Mouse (Mus musculus) embryonic stem cell, embryonic (primary cell): Measurements from ENCODE around the gene Unkl.

Experiments
- CTCF ChIA-PET, 4 experiments: fragments of 300-600 bp in 2 of 4; fragments of 350-600 bp in 2 of 4; sonication (Branson Sonifier 250); formaldehyde crosslinking; loops; one replicate each; lab custom pipeline; 2022; ENCODE audit warnings: inconsistent platforms in 2 of 4; lab: Charles Lee
- POLR2A ChIA-PET, 4 experiments: fragments of 300-600 bp in 2 of 4; fragments of 350-600 bp in 2 of 4; sonication (Branson Sonifier 250); formaldehyde crosslinking; loops; one replicate each; lab custom pipeline; 2022; ENCODE audit warnings: antibody characterized with exemption in 4 of 4, inconsistent platforms in 1 of 4; lab: Charles Lee

Gene Unkl

DNA sequence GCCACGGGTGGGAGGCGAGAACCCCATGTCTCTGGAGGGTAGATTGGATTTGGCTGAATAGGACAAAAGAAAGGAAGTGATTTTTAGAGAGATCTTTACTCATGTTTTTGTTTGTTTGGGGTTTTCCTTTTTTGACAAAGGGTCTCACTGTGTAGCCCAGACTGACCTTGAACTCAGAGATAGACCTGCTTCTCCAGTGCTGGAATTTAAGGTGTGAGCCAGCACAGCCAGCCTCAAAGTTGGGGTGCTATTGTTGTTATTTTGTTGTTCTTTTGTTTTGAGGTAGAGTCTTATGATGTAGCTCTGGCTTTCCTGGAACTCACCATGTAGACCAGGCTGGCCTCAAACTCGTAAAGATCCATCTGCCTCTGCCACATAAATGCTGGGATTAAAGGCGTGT is 14.2 kb downstream of the Unkl start:
- ChIA-PET CTCF (interaction anchor here in 1 of 4 experiments (0.6 kb wide), 1 partner anchor 25 kb away, joined by 5 read pairs; no protein-coding TSS in a partner anchor), POLR2A (interaction anchor here in 2 of 4 experiments (0.6 to 1.4 kb wide), 5 partner anchors 9 to 243 kb away, joined by 3 to 4 read pairs (median 3); partner anchors contain the start of gene BC003965 (in 1 of the 2))

DNA sequence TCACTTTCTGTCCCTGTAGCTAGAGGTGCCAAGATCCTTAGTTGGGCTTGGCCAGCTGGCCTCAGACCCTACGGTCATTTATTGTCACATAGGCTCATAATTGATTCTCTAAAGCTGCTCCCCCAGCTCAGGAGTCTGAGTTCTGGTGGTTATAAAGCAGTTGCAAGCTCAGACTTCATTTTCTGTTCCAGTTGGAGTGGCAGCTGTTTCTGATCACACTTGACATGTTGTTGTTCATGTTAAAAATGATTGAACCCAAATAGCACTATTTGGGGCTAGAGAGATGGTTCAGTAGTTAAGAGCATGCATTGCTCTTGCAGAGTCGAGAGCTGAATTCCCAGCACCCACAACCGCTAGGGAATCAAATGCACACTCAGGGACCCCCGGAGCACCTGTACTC is 21.8 kb downstream of the Unkl start:
- ChIA-PET POLR2A (interaction anchor here in 3 of 4 experiments (0.6 to 1.6 kb wide), 5 partner anchors 10 to 526 kb away, joined by 3 read pairs; partner anchors contain the start of genes BC003965 (in 1 of the 3), Mslnl (in 1 of the 3) and Unkl (in 1 of the 3)), CTCF (no interaction called here)

GRCm38 (mm10) chr17:25210680-25211466 is 22.7 kb downstream of the Unkl start:
- ChIA-PET CTCF (no interaction called here), POLR2A (interaction anchor here in 1 of 4 experiments (1.3 kb wide), 1 partner anchor 26 kb away, joined by 3 read pairs; the partner anchor contains the start of gene BC003965)

DNA sequence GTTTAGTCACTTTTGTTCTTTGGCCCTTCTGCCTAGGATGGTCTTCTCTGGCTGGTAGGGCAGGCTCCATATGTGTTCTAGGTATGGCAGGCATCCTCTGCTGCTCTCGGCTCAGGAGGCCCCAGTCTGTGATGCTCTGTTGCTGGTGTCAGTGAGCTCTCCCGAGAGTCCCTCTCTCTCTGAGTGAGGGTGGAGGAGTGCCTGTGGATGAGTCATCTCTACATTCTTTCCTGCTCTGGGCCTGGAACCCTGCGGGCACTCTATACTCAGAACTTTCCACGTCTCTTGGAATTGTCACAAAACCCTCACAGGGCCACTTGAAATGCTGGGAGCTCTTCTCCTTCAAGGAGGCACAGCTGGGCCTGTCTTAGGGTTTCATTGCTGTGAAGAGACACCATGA is 23.5 kb downstream of the Unkl start:
- CTCF ChIA-PET = no interaction called here
- POLR2A ChIA-PET = interaction anchor here in 1 of 4 experiments (1.4 kb wide), 1 partner anchor 12 kb away, joined by 4 read pairs; no protein-coding TSS in a partner anchor

GRCm38 (mm10) chr17:25215431-25215830 is 27.2 kb downstream of the Unkl start:
- ChIA-PET POLR2A (interaction anchor here in 1 of 4 experiments (0.8 to 1.8 kb wide), 3 partner anchors 12 to 57 kb away, joined by 3 to 4 read pairs (median 3); no protein-coding TSS in a partner anchor), CTCF (no interaction called here)

DNA sequence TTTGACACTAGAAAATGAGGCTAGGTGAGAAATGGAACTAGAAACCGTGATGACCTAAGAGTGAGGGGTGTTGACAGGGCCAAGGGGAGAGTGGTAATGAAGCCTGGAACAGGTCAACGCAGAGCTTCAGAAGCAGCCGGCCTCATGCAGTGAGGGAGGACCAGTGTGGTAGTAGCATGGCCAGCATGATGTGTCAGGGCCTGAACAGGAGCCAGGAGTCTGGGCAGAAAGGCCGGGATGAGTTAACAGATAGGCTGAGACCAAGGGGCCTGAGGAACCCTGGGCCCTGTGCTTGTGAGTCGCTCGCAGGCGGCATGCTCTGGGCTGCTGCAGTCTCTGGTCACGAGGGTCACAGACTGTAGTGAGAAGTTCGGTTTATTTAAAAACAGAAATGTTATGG is 30.8 kb downstream of the Unkl start:
- ChIA-PET POLR2A (interaction anchor here in 2 of 4 experiments (1.3 to 1.6 kb wide), 2 partner anchors 9 to 22 kb away, joined by 3 to 4 read pairs; partner anchors contain the start of genes Gnptg (in 1 of the 2) and Tsr3 (in 1 of the 2)), CTCF (no interaction called here)

- ChIA-PET POLR2A (interaction anchor here in 2 of 4 experiments (1.1 to 1.6 kb wide), 4 partner anchors 10 to 45 kb away, joined by 3 to 4 read pairs (median 3); partner anchors contain the start of genes Gnptg (in 1 of the 2) and Tsr3 (in 1 of the 2)), CTCF (no interaction called here)
Observed at GRCm38 (mm10) chr17:25219492-25220295, 31.5 kb downstream of the Unkl start.

- POLR2A ChIA-PET = interaction anchor here in 2 of 4 experiments (0.8 to 4.2 kb wide), 10 partner anchors 9 to 269 kb away, joined by 3 to 27 read pairs (median 4); partner anchors contain the start of genes Gnptg (in 1 of the 2), Tsr3 (in 1 of the 2) and Ube2i (in 1 of the 2)
- CTCF ChIA-PET = no interaction called here
Observed at GRCm38 (mm10) chr17:25220746-25221145, 32.5 kb downstream of the Unkl start.

- ChIA-PET POLR2A (interaction anchor here in 3 of 4 experiments (0.6 to 4.2 kb wide), 18 partner anchors 9 to 270 kb away, joined by 3 to 27 read pairs (median 4); partner anchors contain the start of genes Ube2i (in 2 of the 3), BC003965 (in 1 of the 3), Gnptg (in 1 of the 3) and Jpt2 (in 1 of the 3)), CTCF (no interaction called here)
Observed at GRCm38 (mm10) chr17:25221821-25222503, 33.8 kb downstream of the Unkl start.

DNA sequence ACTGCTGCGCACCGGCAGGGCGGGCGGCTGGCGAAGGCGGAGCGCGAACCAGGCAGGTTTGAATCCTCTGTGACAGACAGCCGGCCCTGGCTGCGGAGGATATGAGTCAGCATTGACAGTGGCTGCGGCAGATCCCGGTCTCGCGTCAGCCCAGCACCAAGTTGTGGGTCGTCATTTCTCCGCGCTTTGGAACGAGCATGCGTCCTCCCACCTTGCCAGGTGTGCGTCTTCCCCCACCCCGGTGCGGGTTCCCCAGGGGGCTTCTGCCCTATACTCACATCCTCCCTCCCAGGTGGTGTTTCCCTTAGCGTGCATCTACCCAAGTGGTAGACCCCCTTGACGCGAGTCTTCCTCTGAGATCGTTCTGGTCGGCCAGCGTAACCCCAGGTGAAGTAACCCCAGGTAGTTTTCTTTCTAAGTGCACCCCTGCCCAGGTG is 34.3 kb downstream of the Unkl start:
- ChIA-PET POLR2A (interaction anchor here in 2 of 4 experiments (0.8 to 4.2 kb wide), 5 partner anchors 18 to 52 kb away, joined by 4 to 27 read pairs (median 8); partner anchors contain the start of genes Ube2i (in 2 of the 2), BC003965 (in 1 of the 2), Gnptg (in 1 of the 2) and Tsr3 (in 1 of the 2)), CTCF (interaction anchor here in 2 of 4 experiments (0.6 kb wide), 2 partner anchors 116 to 581 kb away, joined by 3 to 12 read pairs; no protein-coding TSS in a partner anchor)

DNA sequence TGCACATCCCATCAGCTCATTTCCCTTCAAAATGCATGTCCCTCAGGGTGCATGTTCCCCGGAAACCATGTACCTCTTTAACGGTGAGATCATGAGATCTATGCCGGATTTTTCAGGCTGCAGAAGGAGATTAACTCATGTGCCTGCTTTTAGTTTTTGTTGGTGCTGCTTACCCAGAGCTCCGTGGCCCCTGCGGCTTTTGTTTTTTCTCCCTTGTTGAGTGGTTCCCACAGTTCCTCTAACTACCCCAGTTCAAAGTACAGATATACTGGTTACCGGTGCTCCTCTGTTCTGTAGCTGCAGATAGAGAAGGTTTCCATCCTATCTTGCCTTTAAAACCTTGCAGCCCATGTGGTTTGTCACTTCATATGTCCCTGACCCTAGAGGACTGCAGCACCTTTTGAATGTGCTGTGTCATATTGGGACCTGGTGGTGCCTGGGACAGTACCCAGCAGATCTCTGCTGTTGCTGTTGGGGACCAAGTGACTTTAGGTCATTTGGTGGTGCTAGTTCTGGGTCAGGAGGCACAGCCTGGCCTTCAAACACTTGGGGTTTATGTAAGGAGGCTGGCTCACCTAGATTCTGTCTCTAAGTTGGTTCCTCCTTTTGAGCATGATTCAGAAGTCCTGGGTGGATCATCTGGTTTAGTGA is 34.9 kb downstream of the Unkl start:
- POLR2A ChIA-PET = interaction anchor here in 2 of 4 experiments (0.7 to 4.2 kb wide), 8 partner anchors 11 to 721 kb away, joined by 3 to 27 read pairs (median 4); partner anchors contain the start of genes Ube2i (in 2 of the 2), BC003965 (in 1 of the 2), Gnptg (in 1 of the 2) and Nhlrc4 (in 1 of the 2)
- CTCF ChIA-PET = interaction anchor here in 2 of 4 experiments (0.6 kb wide), 2 partner anchors 116 to 580 kb away, joined by 3 to 12 read pairs; no protein-coding TSS in a partner anchor

DNA sequence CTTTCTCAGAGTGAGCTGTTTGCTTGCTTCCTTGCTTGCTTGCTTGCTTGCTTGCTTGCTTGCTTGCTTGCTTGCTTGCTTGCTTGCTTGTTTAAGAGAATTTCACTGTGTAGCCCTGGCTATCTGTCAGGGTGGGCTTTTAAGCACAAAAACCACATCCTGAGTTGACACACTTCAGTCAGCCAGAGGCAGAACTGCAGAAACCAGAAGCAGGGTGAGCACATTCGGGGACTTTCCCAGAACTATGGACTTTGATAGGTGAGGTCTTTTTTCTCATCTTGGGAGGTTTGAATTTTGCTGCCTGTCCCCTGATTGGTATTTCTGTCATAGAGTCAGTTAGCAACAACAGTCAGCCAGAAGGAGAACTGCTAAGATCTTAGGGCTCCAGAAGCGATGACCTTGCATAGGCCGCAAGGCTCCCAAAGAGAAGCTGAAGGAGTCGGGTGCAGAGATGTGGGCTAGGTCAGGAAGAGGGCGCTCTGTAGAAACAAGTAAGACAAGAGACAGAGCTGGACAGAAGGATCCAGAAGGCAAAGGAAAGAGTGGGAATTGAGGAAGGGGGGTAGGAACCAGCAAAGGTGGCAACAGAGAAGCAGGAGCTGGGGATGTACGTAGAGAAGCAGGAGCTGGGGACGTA is 36.5 kb downstream of the Unkl start:
- POLR2A ChIA-PET = interaction anchor here in 3 of 4 experiments (0.6 to 4.2 kb wide), 10 partner anchors 13 to 503 kb away, joined by 3 to 27 read pairs (median 4); partner anchors contain the start of genes Gnptg (in 2 of the 3), Tsr3 (in 2 of the 3) and Ube2i (in 1 of the 3)
- CTCF ChIA-PET = interaction anchor here in 2 of 4 experiments (0.5 to 0.6 kb wide), 2 partner anchors 48 to 54 kb away, joined by 3 to 4 read pairs; no protein-coding TSS in a partner anchor

DNA sequence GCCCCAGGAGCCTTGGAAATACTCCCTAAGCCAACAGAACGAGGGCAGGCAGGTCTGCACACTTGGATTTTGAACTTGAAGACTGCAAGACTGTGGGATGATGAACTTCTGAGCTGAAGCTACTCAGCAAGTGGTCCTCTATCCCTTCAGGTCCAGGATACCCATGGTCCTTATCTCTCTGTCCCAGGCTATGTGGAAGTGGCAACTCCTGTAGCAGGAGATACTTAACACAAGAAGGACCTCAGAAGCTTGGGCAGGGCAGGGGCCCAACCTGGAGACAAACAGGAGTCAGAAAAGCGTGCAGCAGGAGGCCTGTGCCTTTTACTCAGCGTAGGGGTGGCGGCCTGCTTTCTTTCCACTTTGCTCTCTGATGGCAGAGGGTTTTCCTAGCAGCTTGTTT is 37.5 kb downstream of the Unkl start:
- ChIA-PET CTCF (interaction anchor here in 1 of 4 experiments (0.6 kb wide), 1 partner anchor 49 kb away, joined by 4 read pairs; no protein-coding TSS in a partner anchor), POLR2A (interaction anchor here in 2 of 4 experiments (0.6 to 2.4 kb wide), 6 partner anchors 12 to 504 kb away, joined by 3 to 7 read pairs (median 5); partner anchors contain the start of genes BC003965 (in 1 of the 2), Gnptg (in 1 of the 2) and Tsr3 (in 1 of the 2))

DNA sequence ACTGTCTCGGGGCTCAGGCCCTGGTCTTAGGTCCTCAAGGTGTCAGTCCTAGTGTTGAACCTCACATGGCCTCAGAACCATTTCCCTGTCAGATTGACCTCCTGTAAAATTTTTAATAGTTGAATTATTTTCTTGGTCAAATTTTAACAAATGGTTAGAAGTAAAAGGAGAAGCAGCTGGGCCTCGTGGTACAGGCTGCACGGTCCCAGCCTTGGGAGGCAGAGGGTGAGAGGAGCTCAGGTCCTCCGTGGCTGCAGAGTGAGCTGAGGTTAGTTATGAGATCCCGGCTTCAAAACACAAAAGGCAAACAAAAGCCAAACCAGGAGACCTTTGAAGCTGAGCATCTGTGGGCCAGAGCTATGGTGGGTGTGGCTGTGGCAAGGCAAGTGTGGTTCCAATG is 39.8 kb downstream of the Unkl start:
- ChIA-PET POLR2A (interaction anchor here in 1 of 4 experiments (0.7 to 1.7 kb wide), 5 partner anchors 12 to 46 kb away, joined by 3 to 4 read pairs (median 3); partner anchors contain the start of genes Gnptg and Tsr3), CTCF (no interaction called here)

- ChIA-PET CTCF (interaction anchor here in 1 of 4 experiments (0.8 kb wide), 1 partner anchor 10 kb away, joined by 3 read pairs; the partner anchor contains the start of genes Gnptg and Tsr3), POLR2A (interaction anchor here in 3 of 4 experiments (0.9 to 2.2 kb wide), 8 partner anchors 9 to 55 kb away, joined by 3 to 11 read pairs (median 4); partner anchors contain the start of genes Gnptg (in 2 of the 3), Tsr3 (in 2 of the 3) and Gm38655 (in 1 of the 3))
Observed at GRCm38 (mm10) chr17:25230014-25230655, 41.9 kb downstream of the Unkl start.
